Mouse (Mus musculus) myocyte (in vitro differentiated cells): Measurements from ENCODE around the gene Rrp15.

Experiments used
- CEBPB ChIP-seq: IDR thresholded peaks from 2 replicates; pipeline ENCODE4 v1.6.1; 2011; ENCODE audit warnings: mild to moderate bottlenecking, moderate library complexity; ENCODE audit not compliant: poor library complexity, insufficient read depth, severe bottlenecking
- MYOD1 ChIP-seq, 3 experiments: IDR thresholded peaks; one replicate each; pipeline ENCODE4 v1.6.1; 2011; ENCODE audit warnings: control low read depth in 2 of 3, low read depth in 2 of 3, mild to moderate bottlenecking in 2 of 3, moderate library complexity in 1 of 3; ENCODE audit not compliant: insufficient read length in 2 of 3, control insufficient read depth in 1 of 3
- POLR2A ChIP-seq: IDR thresholded peaks from one replicate; pipeline ENCODE4 v1.6.1; 2011; ENCODE audit warnings: low read depth, mild to moderate bottlenecking, control low read depth, moderate library complexity; ENCODE audit not compliant: insufficient read length
- POLR2AphosphoS2 ChIP-seq: IDR thresholded peaks from one replicate; pipeline ENCODE4 v1.6.1; 2011; ENCODE audit warnings: low read depth, control low read depth; ENCODE audit not compliant: insufficient read length
- REST ChIP-seq: IDR thresholded peaks from one replicate; pipeline ENCODE4 v1.6.1; 2011; ENCODE audit warnings: mild to moderate bottlenecking, control low read depth, moderate library complexity; ENCODE audit not compliant: insufficient read depth, insufficient read length
- TCF12 ChIP-seq: IDR thresholded peaks from one replicate; pipeline ENCODE4 v1.6.1; 2011; ENCODE audit warnings: mild to moderate bottlenecking, control low read depth; ENCODE audit not compliant: poor library complexity, insufficient read depth, severe bottlenecking
- TCF3 ChIP-seq: IDR thresholded peaks from one replicate; pipeline ENCODE4 v1.6.1; 2011; ENCODE audit warnings: low read depth, control low read depth; ENCODE audit not compliant: insufficient read length

- TF ChIP-seq POLR2A (no peak), TCF12 (no peak), CEBPB (no peak), REST (no peak), POLR2AphosphoS2 (no peak), MYOD1 (IDR thresholded peaks at IDR 0.05; ENCODE audit: control insufficient read depth in 1 of 3, insufficient read length in 2 of 3, low read depth in 2 of 3) (no peak), TCF3 (no peak)
Measured at GRCm38 (mm10) chr1:186749675-186750283, 621 bp upstream of the Rrp15 start.
